Mouse (Mus musculus) layer of hippocampus, adult 9-11 months (tissue): ENCODE measurements at regions not wholly inside any gene's neighbourhood (a gene's known extent, or its start where the extent isn't known, plus 50 kb on each side); places are given as distances from the start of the nearest gene placed in this dataset.

Experiments used
- DNase-seq: peaks from one replicate; pipeline ENCODE4 v3.0.0; 2022

- DNase-seq: no peak
Observed at GRCm38 (mm10) chr15:18189622-18190308, 629.0 kb upstream of the Cdh10 start.

GRCm38 (mm10) chr15:18190490-18190889 lies 628.3 kb upstream of the Cdh10 start:
- no peak for DNase-seq

GRCm38 (mm10) chr15:18211102-18211501 lies 607.6 kb upstream of the Cdh10 start:
- peak; percentile 8 for DNase-seq

GRCm38 (mm10) chr15:18219913-18220312 lies 598.8 kb upstream of the Cdh10 start:
- DNase-seq: no peak
